Mouse (Mus musculus): ENCODE measurements around the gene Mrpl35. TPM values are rescaled to one million over a fixed set of nuclear protein-coding genes. Genes with fewer than 3 reads are reported as not detected.

Mrpl35 gene
- polyA plus RNA-seq, 1 experiment = 29.9 TPM

DNA sequence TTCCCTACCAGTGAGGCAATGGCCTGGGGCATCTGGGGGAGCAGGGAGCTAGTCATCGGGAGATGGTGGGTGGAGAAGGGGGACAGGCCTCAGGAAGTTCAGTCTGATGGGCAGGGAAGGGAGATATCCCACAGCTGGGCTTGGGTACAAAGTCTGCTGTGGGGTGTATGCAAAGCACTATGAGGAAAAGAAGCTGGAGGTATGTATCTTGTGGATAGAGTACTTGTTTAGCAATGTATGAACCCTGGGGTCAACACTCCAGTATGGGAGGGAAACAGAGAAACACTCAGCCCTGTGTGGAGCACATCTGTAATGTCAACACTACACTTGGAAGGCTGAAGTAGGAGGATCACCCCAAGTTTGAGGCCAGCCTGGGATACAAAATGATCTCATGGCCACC is 20.1 kb downstream of the Mrpl35 start:
- TF ChIP-seq POLR2A (IDR thresholded peaks at IDR 0.05; ENCODE audit: borderline replicate concordance, control insufficient read depth, low read depth, low read length) (no peak), CTCF (IDR thresholded peaks at IDR 0.05; ENCODE audit: control insufficient read depth, insufficient read depth, low read length) (no peak)
- WGBS = 42% methylated on average over 1 of the region's 1 CpGs
- no peak overlapping the region for H3K27ac ChIP-seq (ENCODE audit: control insufficient read depth, insufficient read depth, low read depth, low read length, poor library complexity)

DNA sequence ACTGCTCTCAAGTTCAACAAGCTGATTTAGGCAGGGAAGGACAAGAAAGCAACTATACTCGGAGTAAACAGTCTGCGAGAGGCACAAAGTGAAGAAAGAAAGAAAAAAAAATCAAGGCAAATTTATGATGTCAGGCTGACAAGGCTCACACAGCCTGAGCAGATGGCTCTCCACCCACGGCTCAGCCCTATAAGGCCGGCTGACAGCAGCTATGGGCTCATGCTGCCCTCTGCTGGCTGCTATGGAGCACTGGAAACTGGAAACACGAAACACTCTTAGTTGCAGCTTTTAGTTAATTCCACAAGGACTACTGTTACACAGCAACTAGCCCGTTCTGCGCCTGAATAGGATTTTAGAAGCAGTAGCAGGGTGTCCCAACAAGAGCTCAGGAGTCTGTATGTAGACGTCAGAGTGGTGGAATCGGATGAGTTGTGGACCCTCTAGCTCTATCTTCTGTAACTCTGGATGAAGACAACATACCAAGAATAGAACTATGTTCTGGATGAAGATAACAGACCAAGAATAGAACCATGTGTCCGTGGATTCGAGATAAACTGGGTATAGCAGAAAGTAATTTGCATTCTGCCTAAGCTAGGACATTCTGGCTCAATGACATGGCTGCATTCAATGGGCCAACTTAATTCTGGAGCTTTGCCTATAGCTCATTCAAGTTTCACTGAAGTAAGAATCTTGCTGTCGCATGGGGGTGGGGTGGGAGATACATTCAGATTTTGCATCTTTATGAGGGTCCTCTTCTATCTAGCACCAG is 22.5 kb downstream of the Mrpl35 start:
- Histone ChIP-seq H3K4me1 (ENCODE audit: control insufficient read depth, insufficient read depth, low read length) (no peaks in the 10 kb centered on the region), H3K4me3 (replicated peaks; ENCODE audit: control insufficient read depth, low read depth, low read length) (no peak overlapping the region), H3K27ac (ENCODE audit: control insufficient read depth, insufficient read depth, low read depth, low read length, poor library complexity) (no peak overlapping the region)
- no peak for TF ChIP-seq POLR2A (IDR thresholded peaks at IDR 0.05; ENCODE audit: borderline replicate concordance, control insufficient read depth, low read depth, low read length)
- TF ChIP-seq CTCF (IDR thresholded peaks at IDR 0.05; ENCODE audit: control insufficient read depth, insufficient read depth, low read length) = peak; percentile 94
- WGBS = 17% methylated on average over 12 of the region's 12 CpGs

More for the DNA sequence above, 20.1 kb downstream of the Mrpl35 start:
- Histone ChIP-seq H3K4me1 (ENCODE audit: control insufficient read depth, insufficient read depth, low read length) (no peaks in the 10 kb centered on the region), H3K4me3 (replicated peaks; ENCODE audit: control insufficient read depth, low read depth, low read length) (no peak overlapping the region)

DNA sequence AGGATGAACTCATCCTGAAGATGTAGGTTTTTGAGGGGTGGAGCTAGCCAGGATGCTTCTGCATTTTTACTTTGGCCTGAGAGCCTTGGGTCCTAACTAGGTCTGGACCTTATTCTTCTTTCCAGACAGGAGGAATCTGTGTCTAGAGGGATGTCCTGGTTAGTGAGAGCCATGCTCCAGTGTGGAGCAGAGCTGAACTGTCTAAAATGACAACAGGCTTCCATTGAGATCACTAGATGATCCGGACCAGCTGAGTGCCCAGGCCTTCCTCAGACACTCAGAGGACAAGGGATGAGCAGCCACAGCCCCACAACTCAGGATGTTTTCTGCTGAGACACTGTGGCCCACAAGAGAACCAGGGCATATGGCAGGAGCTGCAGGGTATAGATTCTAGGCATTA is 23.2 kb downstream of the Mrpl35 start:
- Histone ChIP-seq H3K4me3 (replicated peaks; ENCODE audit: control insufficient read depth, low read depth, low read length) (no peak overlapping the region), H3K4me1 (ENCODE audit: control insufficient read depth, insufficient read depth, low read length) (no peaks in the 10 kb centered on the region), H3K27ac (ENCODE audit: control insufficient read depth, insufficient read depth, low read depth, low read length, poor library complexity) (no peak overlapping the region)
- WGBS = 91% methylated on average over 1 of the region's 1 CpGs
- no peak for TF ChIP-seq POLR2A (IDR thresholded peaks at IDR 0.05; ENCODE audit: borderline replicate concordance, control insufficient read depth, low read depth, low read length)
- TF ChIP-seq CTCF (IDR thresholded peaks at IDR 0.05; ENCODE audit: control insufficient read depth, insufficient read depth, low read length) = no peak

DNA sequence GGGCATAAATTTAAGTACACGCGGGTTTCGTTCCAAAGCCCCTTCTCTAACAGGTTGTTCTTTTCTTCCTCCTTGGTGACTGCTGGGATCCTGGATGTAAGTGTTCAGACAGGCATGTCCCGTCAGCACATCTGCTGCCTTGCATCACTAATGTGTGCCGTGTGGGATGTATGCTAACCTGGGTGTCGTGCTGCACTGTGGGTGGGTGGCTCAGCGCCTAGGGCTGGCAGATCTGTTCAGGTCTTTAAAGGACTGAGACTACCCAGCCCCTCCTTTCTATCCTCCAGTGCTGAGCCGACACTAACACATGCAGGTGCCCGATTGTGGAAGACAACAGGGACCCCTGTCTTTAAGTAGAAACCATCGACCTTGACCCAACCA is 25.1 kb downstream of the Mrpl35 start:
- Histone ChIP-seq H3K27ac (ENCODE audit: control insufficient read depth, insufficient read depth, low read depth, low read length, poor library complexity) (no peak overlapping the region), H3K4me1 (ENCODE audit: control insufficient read depth, insufficient read depth, low read length) (no peaks in the 10 kb centered on the region), H3K4me3 (replicated peaks; ENCODE audit: control insufficient read depth, low read depth, low read length) (no peak overlapping the region)
- TF ChIP-seq POLR2A (IDR thresholded peaks at IDR 0.05; ENCODE audit: borderline replicate concordance, control insufficient read depth, low read depth, low read length) = no peak
- no peak for TF ChIP-seq CTCF (IDR thresholded peaks at IDR 0.05; ENCODE audit: control insufficient read depth, insufficient read depth, low read length)
- WGBS = 74% methylated on average over 10 of the region's 10 CpGs

DNA sequence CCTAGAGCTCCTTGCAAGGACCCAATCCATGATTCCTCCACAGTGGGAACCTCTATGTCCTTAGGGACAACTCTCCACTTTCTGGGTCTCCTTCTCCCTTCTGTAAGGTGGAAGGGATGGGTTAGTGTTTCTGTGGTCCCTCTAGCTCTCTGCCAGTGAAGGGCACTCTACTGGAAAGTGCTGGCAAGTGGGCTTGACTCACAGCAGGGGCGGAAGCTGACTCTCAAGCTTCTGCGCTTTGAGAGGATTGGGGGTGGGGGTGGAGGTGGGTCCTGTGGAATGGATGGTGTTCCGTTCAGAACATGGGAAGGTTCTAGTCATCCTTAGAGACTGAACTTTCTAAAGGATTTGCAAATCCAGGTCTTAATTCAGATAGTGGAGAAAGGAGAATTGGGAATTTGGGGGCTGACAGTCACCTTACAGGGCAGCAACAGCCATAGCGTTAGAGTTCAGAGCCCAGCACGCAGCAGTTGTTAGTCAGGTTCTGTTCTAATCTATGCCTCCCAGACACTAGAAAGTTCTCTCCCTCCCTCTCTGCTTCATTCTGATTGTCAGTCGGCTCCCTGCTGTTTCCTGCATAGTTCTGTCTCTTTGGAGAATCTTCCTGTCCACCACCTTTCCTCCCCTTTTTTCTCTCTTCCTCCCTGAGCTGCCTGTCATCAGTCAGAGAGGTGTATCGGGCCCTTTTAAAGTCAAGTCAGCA is 25.6 kb downstream of the Mrpl35 start:
- Histone ChIP-seq H3K27ac (ENCODE audit: control insufficient read depth, insufficient read depth, low read depth, low read length, poor library complexity) (no peak overlapping the region), H3K4me3 (replicated peaks; ENCODE audit: control insufficient read depth, low read depth, low read length) (no peak overlapping the region), H3K4me1 (ENCODE audit: control insufficient read depth, insufficient read depth, low read length) (no peaks in the 10 kb centered on the region)
- whole genome bisulfite sequencing = 53% methylated on average over 7 of the region's 7 CpGs
- no peak for TF ChIP-seq CTCF (IDR thresholded peaks at IDR 0.05; ENCODE audit: control insufficient read depth, insufficient read depth, low read length)
- TF ChIP-seq POLR2A (IDR thresholded peaks at IDR 0.05; ENCODE audit: borderline replicate concordance, control insufficient read depth, low read depth, low read length) = no peak

DNA sequence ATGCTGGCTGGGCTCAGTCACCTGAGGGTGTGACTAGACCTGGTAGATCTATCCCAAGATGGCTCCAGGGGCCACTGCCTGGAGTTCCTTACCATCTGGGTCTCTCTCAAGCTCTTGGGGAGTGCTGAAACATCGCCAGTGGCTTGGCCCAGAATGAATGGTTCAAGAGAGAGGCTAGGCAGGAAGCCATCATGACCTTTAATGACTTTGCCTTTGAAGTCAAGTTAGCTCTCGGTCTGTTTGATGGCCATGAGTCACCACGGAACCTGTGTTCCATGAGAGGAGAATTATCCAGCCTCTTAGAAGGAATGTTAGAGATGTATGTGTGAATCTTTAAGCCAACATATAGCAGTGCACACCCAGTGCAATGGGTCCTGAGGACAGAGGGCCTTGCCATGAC is 27.4 kb downstream of the Mrpl35 start:
- no peak for TF ChIP-seq POLR2A (IDR thresholded peaks at IDR 0.05; ENCODE audit: borderline replicate concordance, control insufficient read depth, low read depth, low read length)
- TF ChIP-seq CTCF (IDR thresholded peaks at IDR 0.05; ENCODE audit: control insufficient read depth, insufficient read depth, low read length) = no peak
- no peak overlapping the region for H3K4me3 ChIP-seq (replicated peaks; ENCODE audit: control insufficient read depth, low read depth, low read length)
- no peak overlapping the region for H3K27ac ChIP-seq (ENCODE audit: control insufficient read depth, insufficient read depth, low read depth, low read length, poor library complexity)
- 72% methylated on average over 3 of the region's 3 CpGs for WGBS
- H3K4me1 ChIP-seq (ENCODE audit: control insufficient read depth, insufficient read depth, low read length) = no peaks in the 10 kb centered on the region

DNA sequence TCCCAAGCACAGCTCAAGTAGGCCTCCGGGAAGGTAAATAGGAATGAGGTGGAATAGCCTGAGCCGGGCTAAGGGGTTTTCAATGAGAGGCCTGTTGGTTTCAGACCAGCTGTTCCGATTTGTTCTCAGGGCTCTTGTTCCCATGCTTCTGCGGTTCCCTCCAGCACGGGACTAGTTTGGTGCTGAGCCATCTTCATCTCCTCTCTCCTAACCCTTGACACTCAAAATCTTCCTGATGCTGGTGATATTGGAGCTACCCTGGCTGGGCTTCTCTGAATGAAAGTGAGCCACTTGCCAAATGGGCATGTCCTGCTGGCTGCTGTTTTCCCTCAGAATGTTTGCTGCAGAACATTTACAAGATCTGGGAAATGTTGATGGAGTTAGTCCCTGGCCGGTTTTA is 35.0 kb downstream of the Mrpl35 start:
- Histone ChIP-seq H3K4me3 (replicated peaks; ENCODE audit: control insufficient read depth, low read depth, low read length) (no peak overlapping the region), H3K27ac (ENCODE audit: control insufficient read depth, insufficient read depth, low read depth, low read length, poor library complexity) (no peak overlapping the region), H3K4me1 (ENCODE audit: control insufficient read depth, insufficient read depth, low read length) (no peaks in the 10 kb centered on the region; the same call in none of the 2 replicates)
- TF ChIP-seq POLR2A (IDR thresholded peaks at IDR 0.05; ENCODE audit: borderline replicate concordance, control insufficient read depth, low read depth, low read length) (no peak), CTCF (IDR thresholded peaks at IDR 0.05; ENCODE audit: control insufficient read depth, insufficient read depth, low read length) (no peak)
- 85% methylated on average over 6 of the region's 6 CpGs for WGBS

DNA sequence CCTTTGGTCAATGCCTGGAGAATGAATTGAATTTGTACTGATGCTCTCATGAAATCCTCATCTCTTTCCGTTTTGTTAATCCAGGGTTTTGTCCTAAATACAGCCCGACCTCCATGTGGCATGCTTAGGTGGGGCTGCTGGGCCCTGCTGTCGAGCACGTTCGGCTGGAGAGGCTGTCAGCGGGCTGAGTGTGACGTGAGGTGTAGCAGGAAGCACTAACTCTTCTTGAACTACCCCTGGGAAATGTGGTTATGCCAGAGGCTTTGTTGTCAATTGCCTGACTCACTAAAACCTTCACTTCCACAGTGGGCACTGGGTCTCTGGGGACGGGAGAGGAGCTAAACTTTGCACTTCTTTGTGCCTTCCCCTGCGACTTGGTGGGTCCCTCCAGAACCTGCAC is 38.4 kb downstream of the Mrpl35 start:
- no peak overlapping the region for H3K4me3 ChIP-seq (replicated peaks; ENCODE audit: control insufficient read depth, low read depth, low read length)
- WGBS = 37% methylated on average over 9 of the region's 9 CpGs

More for the DNA sequence above, 38.4 kb downstream of the Mrpl35 start:
- Histone ChIP-seq H3K4me1 (ENCODE audit: control insufficient read depth, insufficient read depth, low read length) (no peaks in the 10 kb centered on the region; the same call in none of the 2 replicates), H3K27ac (ENCODE audit: control insufficient read depth, insufficient read depth, low read depth, low read length, poor library complexity) (no peak overlapping the region)
- TF ChIP-seq CTCF (IDR thresholded peaks at IDR 0.05; ENCODE audit: control insufficient read depth, insufficient read depth, low read length) = no peak
- TF ChIP-seq POLR2A (IDR thresholded peaks at IDR 0.05; ENCODE audit: borderline replicate concordance, control insufficient read depth, low read depth, low read length) = no peak
